Mouse (Mus musculus) ES-Bruce4 (cell line): ENCODE measurements around the gene Zfp799.

Experiments used
- CTCF ChIP-seq: IDR thresholded peaks from one replicate; pipeline ENCODE4 v1.8.1; 2011; ENCODE audit warnings: low read depth, low read length
- EP300 ChIP-seq: IDR thresholded peaks from 2 replicates; pipeline ENCODE4 v1.6.1; 2011; ENCODE audit warnings: low read depth, low read length; ENCODE audit not compliant: insufficient read depth
- POLR2A ChIP-seq: IDR thresholded peaks from one replicate; pipeline ENCODE4 v1.8.1; 2011; ENCODE audit warnings: low read length; ENCODE audit not compliant: insufficient read depth

- TF ChIP-seq POLR2A: peak; percentile 56
- no peak for TF ChIP-seq CTCF
- peak; percentile 25; the same call in 1 of the 2 replicates for TF ChIP-seq EP300
These were observed 47.6 kb upstream of the Zfp799 start for GRCm38 (mm10) chr17:32877471-32878171.
